In genomic region chr19:37526768-37527167, GRCm38 (mm10) we compare ENCODE assay signal across 29 mouse cellular contexts. TPM values are rescaled to one million over a fixed set of nuclear protein-coding genes. Genes with fewer than 3 reads are reported as not detected.
A peak's percentile ranks its signal among the peaks of the same experiment; 100 is the strongest.
DNase-seq lines count a peak whose midpoint lies in the region; ATAC-seq lines count a peak whose summit lies in the region.
"Had no signal": no experiment of that assay in that cellular context is flagged by ENCODE, and none has a peak within 500 bp of the region (broad histone marks: within the 10 kb centered on the region; RNA-seq: fewer than 3 reads in every experiment).

No protein-coding gene starts in this region.

- no peak for ATAC-seq in heart, embryonic 11.5 days (replicated peaks; ENCODE audit: insufficient number of reproducible peaks, low FRiP score, low TSS enrichment)
- no peak for ATAC-seq in liver, embryonic 13.5 days (ENCODE audit: low read depth)
- no peak for ATAC-seq in cerebellum, adult (ENCODE audit: insufficient number of reproducible peaks, low FRiP score, low TSS enrichment)
- no peak for ATAC-seq in granulocyte monocyte progenitor cell, adult 5-6 weeks (replicated peaks; ENCODE audit: poor library complexity, severe bottlenecking)
- ATAC-seq in midbrain, embryonic 15.5 days (replicated peaks) = no peak
- ATAC-seq: forebrain, embryonic 15.5 days; intestine, embryonic 15.5 days had no signal

- H3K4me3 ChIP-seq in heart, embryonic 11.5 days (ENCODE audit: low read depth, low read length) = no peak overlapping the region
- H3K4me3 ChIP-seq in liver, embryonic 13.5 days (replicated peaks) = no peak overlapping the region
- no peak overlapping the region for H3K4me3 ChIP-seq in midbrain, embryonic 15.5 days
- H3K4me3 ChIP-seq: embryonic facial prominence, embryonic 12.5 days; forebrain, embryonic 15.5 days; hindbrain, embryonic 15.5 days; intestine, embryonic 15.5 days; neural tube, embryonic 12.5 days had no signal

- no peak overlapping the region for H3K9ac ChIP-seq in heart, embryonic 11.5 days (ENCODE audit: low read depth, low read length)
- no peak overlapping the region; the same call in 1 of the 2 replicates for H3K9ac ChIP-seq in liver, embryonic 13.5 days
- no peak overlapping the region for H3K9ac ChIP-seq in midbrain, embryonic 15.5 days
- H3K9ac ChIP-seq: embryonic facial prominence, embryonic 12.5 days; forebrain, embryonic 15.5 days; hindbrain, embryonic 15.5 days; intestine, embryonic 15.5 days; neural tube, embryonic 12.5 days had no signal

- peak overlapping the region; percentile 9; the same call in 1 of the 2 replicates for H3K4me2 ChIP-seq in heart, embryonic 11.5 days
- H3K4me2 ChIP-seq in liver, embryonic 13.5 days = 0 out of 2 replicates have a peak overlapping the region, but pooled peaks have one; percentile 9
- no peak overlapping the region for H3K4me2 ChIP-seq in midbrain, embryonic 15.5 days
- H3K4me2 ChIP-seq: embryonic facial prominence, embryonic 12.5 days; forebrain, embryonic 15.5 days; hindbrain, embryonic 15.5 days; intestine, embryonic 15.5 days; neural tube, embryonic 12.5 days had no signal

- H3K36me3 ChIP-seq in heart, embryonic 11.5 days (ENCODE audit: control insufficient read depth, insufficient read depth, low read length) = no peaks in the 10 kb centered on the region
- H3K36me3 ChIP-seq in liver, embryonic 13.5 days = no peaks in the 10 kb centered on the region
- no peaks in the 10 kb centered on the region for H3K36me3 ChIP-seq in midbrain, embryonic 15.5 days (replicated peaks)
- H3K36me3 ChIP-seq: embryonic facial prominence, embryonic 12.5 days; forebrain, embryonic 15.5 days; hindbrain, embryonic 15.5 days; intestine, embryonic 15.5 days; neural tube, embryonic 12.5 days had no signal

- H3K27ac ChIP-seq in heart, embryonic 11.5 days (ENCODE audit: low read depth, low read length) = no peak overlapping the region
- H3K27ac ChIP-seq in liver, embryonic 13.5 days = no peak overlapping the region
- H3K27ac ChIP-seq in midbrain, embryonic 15.5 days = no peak overlapping the region
- H3K27ac ChIP-seq: embryonic facial prominence, embryonic 12.5 days; forebrain, embryonic 15.5 days; hindbrain, embryonic 15.5 days; intestine, embryonic 15.5 days; macrophage; neural tube, embryonic 12.5 days had no signal

- intact Hi-C loops in heart, postnatal 36 days (cut with DNase I) = no loop called here

- H3K4me1 ChIP-seq in heart, embryonic 11.5 days (ENCODE audit: control insufficient read depth, insufficient read depth, low read length) = 0 out of 2 replicates have a peak, but pooled peaks cover 3% of the 10 kb centered on the region
- peaks cover 53% of the 10 kb centered on the region for H3K4me1 ChIP-seq in liver, embryonic 13.5 days (replicated peaks)
- H3K4me1 ChIP-seq in midbrain, embryonic 15.5 days = no peaks in the 10 kb centered on the region
- H3K4me1 ChIP-seq: forebrain, embryonic 15.5 days; hindbrain, embryonic 15.5 days; intestine, embryonic 15.5 days; neural tube, embryonic 12.5 days had no signal

- no peak for DNase-seq in heart, postnatal 36 days
- DNase-seq in CD4-positive, CD25-positive, alpha-beta regulatory T cell, adult 2 months (ENCODE audit: low read depth, low spot score) = peak; percentile 57
- peak; percentile 38 for DNase-seq in R1 (ENCODE audit: low read depth, low spot score)
- DNase-seq in liver, embryonic 13.5 days = no peak
- DNase-seq: adrenal gland, postnatal 10 days; cerebellum, adult 11 months; cerebellum, adult 9-10 months; embryo, embryonic 11 days; gastrocnemius, postnatal 36 days; kidney, adult 2 months; kidney, postnatal 36 days; layer of hippocampus, adult 9-11 months; lung, adult 2 months; lung, postnatal 10 days; midbrain, embryonic 14.5 days; right cerebral cortex, adult 18-20 months; spleen, adult 18-20 months; thymus, adult 2 months; thymus, postnatal 4 days had no signal

- peaks cover 6% of the 10 kb centered on the region; the same call in 1 of the 2 replicates for H3K27me3 ChIP-seq in heart, embryonic 11.5 days (ENCODE audit: control insufficient read depth, insufficient read depth, low read length)
- H3K27me3 ChIP-seq in liver, embryonic 13.5 days = no peaks in the 10 kb centered on the region
- H3K27me3 ChIP-seq in midbrain, embryonic 15.5 days (replicated peaks) = no peaks in the 10 kb centered on the region
- H3K27me3 ChIP-seq: embryonic facial prominence, embryonic 12.5 days; forebrain, embryonic 15.5 days; hindbrain, embryonic 15.5 days; intestine, embryonic 15.5 days; neural tube, embryonic 12.5 days had no signal

- WGBS in heart, embryonic 11.5 days (ENCODE audit: insufficient replicate concordance) = 21% methylated on average over 8 of the region's 8 CpGs
- 30% methylated on average over 8 of the region's 8 CpGs for WGBS in liver, embryonic 13.5 days (ENCODE audit: insufficient replicate concordance)
- WGBS in midbrain, embryonic 15.5 days = 39% methylated on average over 8 of the region's 8 CpGs

- no peaks in the 10 kb centered on the region for H3K9me3 ChIP-seq in heart, embryonic 11.5 days (replicated peaks; ENCODE audit: control insufficient read depth, low read length)
- H3K9me3 ChIP-seq in liver, embryonic 13.5 days (replicated peaks) = no peaks in the 10 kb centered on the region
- no peaks in the 10 kb centered on the region for H3K9me3 ChIP-seq in midbrain, embryonic 15.5 days
- H3K9me3 ChIP-seq: embryonic facial prominence, embryonic 12.5 days; forebrain, embryonic 15.5 days; hindbrain, embryonic 15.5 days; intestine, embryonic 15.5 days; neural tube, embryonic 12.5 days had no signal

RNA-seq across cellular contexts. Expression of gene Exoc6, which starts 23.4 kb away (rescaled TPM):
- 22.3 TPM in 2 replicates for polyA plus RNA-seq in heart, embryonic 11.5 days (2014; fragmentation: Nextera tagmentation; extraction: Ambion mirVana)
- 10 to 100 TPM; 32.6 to 32.9 TPM for total RNA-seq in heart, postnatal 36 days (2021)
- polyA plus RNA-seq in liver, embryonic 13.5 days (2015; fragmentation: Nextera tagmentation; extraction: Ambion mirVana) = 34.3 and 41.6 TPM in 2 replicates
- 36.4 and 44.3 TPM in 2 replicates for total RNA-seq in granulocyte monocyte progenitor cell, adult 5-6 weeks (2014; fragmentation: Nextera tagmentation)
- 73.0 and 73.8 TPM in 2 replicates for total RNA-seq in granulocyte monocyte progenitor cell, adult 5-6 weeks (2017)
- 19.6 and 22.1 TPM in 2 replicates for polyA plus RNA-seq in midbrain, embryonic 15.5 days (2015; fragmentation: Nextera tagmentation; extraction: Ambion mirVana)

Comparison
In these comparisons a context has a peak if more than half of its experiments do, and no peak if none do; other contexts are left out.
1. DNase-seq: peak in CD4-positive, CD25-positive, alpha-beta regulatory T cell, adult 2 months (single experiment) and R1 (single experiment); none in heart, postnatal 36 days (0 of 2) and liver, embryonic 13.5 days (single experiment).